Mouse (Mus musculus): ENCODE measurements around the gene Apbb1.

The Apbb1 gene

GRCm38 (mm10) chr7:105519771-105520170 is 61.7 kb downstream of the Apbb1 start:
- DNase-seq (ENCODE audit: low spot score) = no peak

DNA sequence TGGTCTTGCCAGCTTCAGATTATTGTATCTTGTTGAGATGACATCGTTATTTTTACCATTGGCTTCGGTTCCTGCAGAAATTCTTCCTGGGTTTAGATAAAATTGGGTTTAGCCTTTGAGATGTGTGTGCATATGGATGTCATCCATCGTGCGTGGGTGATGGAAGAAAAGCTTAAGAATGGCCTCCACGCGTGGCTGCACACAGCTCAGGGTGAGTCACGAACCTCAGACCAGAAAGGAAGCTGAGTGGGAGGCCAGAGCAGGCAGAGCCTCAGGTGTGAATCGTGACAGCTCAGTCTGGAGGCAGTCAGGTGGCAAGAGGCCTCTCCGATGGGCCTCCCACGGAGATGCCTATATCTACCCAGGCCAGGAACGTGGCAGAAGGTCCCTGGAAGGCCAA is 62.1 kb downstream of the Apbb1 start:
- no peak for DNase-seq (ENCODE audit: low spot score)

DNA sequence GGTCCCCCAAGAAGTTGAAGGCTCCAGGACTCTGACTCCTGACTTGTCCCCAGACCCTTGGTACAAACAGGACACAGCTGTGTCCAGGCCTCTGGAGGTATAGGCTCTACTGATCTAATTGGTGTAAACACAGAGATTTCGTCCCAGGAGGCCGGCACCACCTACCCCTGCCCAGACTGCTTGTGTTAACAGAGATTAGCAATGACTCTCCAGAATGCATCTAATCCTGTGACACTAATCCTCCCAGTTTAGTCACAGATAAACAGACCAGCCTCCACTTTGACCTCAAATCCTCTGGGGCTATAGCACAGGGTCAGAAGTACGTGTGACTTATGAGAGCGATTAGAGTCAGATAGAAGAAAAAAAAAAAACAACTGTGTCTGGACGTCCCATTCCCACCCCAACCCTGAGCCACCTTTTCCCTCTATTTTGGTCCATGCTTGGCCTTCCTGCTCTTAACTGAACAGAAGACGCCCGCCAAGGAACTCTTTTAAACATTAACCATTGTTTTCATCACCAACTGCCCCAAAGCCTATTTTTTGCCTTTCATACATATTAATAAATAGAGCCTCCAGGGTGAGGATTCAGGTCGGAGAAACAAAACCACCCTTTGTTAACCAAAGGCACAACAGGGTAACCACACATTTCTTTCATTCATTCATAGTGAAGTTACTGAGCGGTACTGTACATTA is 64.6 kb downstream of the Apbb1 start:
- DNase-seq (ENCODE audit: low spot score) = no peak

GRCm38 (mm10) chr7:105515178-105515577 is 66.3 kb downstream of the Apbb1 start:
- peak; percentile 48 for DNase-seq (ENCODE audit: low spot score)

DNA sequence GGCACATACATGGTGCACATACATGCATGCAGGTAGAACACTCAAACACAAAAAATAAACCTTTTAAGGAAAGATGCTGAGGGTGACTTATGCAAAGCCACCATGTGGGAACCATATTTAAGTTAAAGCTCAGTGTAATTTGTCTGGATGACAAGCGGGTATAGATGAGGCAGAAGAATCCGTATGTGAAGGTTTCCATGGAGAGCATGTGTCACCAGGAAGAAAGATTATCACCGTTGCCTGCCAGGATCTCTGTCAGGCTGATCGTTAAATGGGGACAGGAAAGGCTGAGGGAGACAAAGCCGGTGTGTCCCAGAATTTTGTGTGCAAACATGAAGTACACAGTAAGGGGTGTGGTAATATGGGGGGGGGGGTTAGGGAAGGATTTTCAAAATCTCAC is 66.9 kb downstream of the Apbb1 start:
- DNase-seq (ENCODE audit: low spot score) = no peak

DNA sequence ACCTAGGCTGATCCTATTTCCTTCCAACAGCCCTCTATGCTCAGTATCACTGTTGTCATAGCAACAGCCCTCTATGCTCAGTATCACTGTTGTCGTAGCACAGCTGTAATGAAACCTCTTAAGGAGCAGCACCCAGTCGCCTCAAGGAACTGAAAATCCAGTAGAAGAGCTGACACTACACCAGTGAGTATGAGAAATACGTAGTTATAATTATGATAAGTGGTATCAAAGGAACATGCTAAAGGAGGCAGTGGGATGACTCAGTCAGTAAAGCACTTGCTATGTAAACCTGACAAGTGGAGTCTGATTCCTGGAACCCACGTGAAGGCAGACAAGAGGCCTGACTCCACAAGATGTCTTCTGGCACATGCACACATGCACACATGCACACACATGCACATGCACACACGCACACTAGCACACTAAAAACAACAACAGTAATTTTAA is 67.6 kb downstream of the Apbb1 start:
- no peak for DNase-seq (ENCODE audit: low spot score)

- no peak for DNase-seq (ENCODE audit: low spot score)
Observed at GRCm38 (mm10) chr7:105510143-105510542, 71.3 kb downstream of the Apbb1 start.
